Mouse (Mus musculus): Measurements from ENCODE around the gene Cbfb.

DNA sequence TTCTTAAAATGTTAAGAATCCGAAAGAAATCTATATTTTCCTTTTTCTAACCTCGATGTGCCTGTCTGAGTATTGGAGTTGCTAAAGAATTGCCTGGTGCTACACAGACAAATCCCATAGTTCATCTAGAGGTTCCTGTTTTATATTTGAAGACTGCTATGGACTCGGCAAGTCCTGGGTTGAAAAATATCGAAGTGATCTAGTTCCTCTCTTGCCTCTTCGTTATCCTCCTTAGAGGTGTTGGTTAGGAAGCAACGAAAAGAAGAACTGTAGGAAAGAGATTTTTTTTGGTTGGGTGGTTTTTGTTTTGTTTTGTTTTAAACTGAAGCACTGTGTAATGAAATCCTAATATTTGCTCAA is 1.5 kb downstream of the Cbfb start:
- TF ChIP-seq CTCF (IDR thresholded peaks at IDR 0.05; ENCODE audit: low read depth, low read length) (no peak), GATA1 (IDR thresholded peaks at IDR 0.05; ENCODE audit: borderline replicate concordance, low read length) (no peak)
